Mouse (Mus musculus): ENCODE results near the gene Naaladl2. TPM values are rescaled to one million over a fixed set of nuclear protein-coding genes. Genes with fewer than 3 reads are reported as not detected.

Gene Naaladl2
- polyA plus RNA-seq, 1 experiment from 2014 or later = 2.0 TPM

DNA sequence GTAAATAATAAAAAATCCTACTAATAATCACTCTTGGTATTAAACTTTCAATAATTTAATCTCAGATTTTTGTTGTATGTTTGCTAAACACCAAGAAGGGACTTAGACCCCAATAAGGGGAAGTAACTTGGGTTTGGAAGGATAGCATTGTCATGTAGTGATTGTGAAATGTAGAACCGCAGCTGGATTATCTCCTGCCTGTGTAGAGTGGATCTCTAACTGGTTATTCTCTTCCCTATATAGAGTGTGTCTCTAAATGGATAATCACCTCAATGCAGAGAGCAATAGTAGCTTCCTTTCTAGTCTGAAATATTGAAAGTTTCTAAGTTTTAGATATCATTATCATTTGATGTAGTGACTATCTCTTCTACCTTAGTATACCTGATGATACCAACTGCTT lies 1001.3 kb downstream of the Naaladl2 start:
- Histone ChIP-seq H3K27ac (no peak overlapping the region), H3K4me3 (no peak overlapping the region), H3K4me1 (no peaks in the 10 kb centered on the region), H3K27me3 (no peaks in the 10 kb centered on the region), H3K9me3 (no peaks in the 10 kb centered on the region), H3K36me3 (no peaks in the 10 kb centered on the region), H3K4me2 (replicated peaks) (no peak overlapping the region), H3K9ac (no peak overlapping the region)
- no peak for ATAC-seq (ENCODE audit: low FRiP score, low read depth)
- WGBS = 85% methylated on average over 1 of the region's 1 CpGs

- Histone ChIP-seq H3K36me3 (no peaks in the 10 kb centered on the region), H3K4me3 (no peak overlapping the region), H3K9ac (no peak overlapping the region), H3K9me3 (no peaks in the 10 kb centered on the region), H3K27me3 (no peaks in the 10 kb centered on the region), H3K4me1 (no peaks in the 10 kb centered on the region), H3K4me2 (replicated peaks) (no peak overlapping the region), H3K27ac (no peak overlapping the region)
- no peak for ATAC-seq (ENCODE audit: low FRiP score, low read depth)
- WGBS = 56% methylated on average over 1 of the region's 1 CpGs
Observed at GRCm38 (mm10) chr3:24138002-24138401, 1006.1 kb downstream of the Naaladl2 start.

GRCm38 (mm10) chr3:24126200-24126599 lies 1017.9 kb downstream of the Naaladl2 start:
- H3K4me3 ChIP-seq = no peak overlapping the region
- H3K4me1 ChIP-seq = no peaks in the 10 kb centered on the region
- no peak overlapping the region for H3K9ac ChIP-seq
- H3K9me3 ChIP-seq = no peaks in the 10 kb centered on the region
- no peak overlapping the region for H3K4me2 ChIP-seq (replicated peaks)
- ATAC-seq (ENCODE audit: low FRiP score, low read depth) = no peak
- no peak overlapping the region for H3K27ac ChIP-seq
- no peaks in the 10 kb centered on the region for H3K36me3 ChIP-seq
- 81% methylated on average over 1 of the region's 1 CpGs for WGBS
- H3K27me3 ChIP-seq = no peaks in the 10 kb centered on the region

DNA sequence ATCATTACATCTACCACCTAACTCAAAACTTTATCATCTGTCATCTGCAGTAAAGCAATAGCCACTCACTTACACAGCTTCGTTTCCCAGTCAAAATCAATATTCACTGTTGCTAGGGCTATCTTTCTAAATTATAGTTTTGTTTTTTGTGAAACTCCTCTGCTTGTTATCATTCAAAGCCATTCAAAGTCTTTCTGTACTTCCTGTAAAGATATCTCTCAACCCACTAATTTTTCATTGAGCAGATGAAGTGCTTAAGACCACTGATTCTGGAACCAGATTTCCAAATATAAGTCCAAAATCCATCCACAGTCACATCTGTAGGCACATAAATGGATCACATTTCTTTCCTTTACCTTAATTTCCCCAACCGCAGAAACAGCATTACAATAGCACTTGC lies 1020.0 kb downstream of the Naaladl2 start:
- no peak overlapping the region for H3K27ac ChIP-seq
- WGBS = 81% methylated on average over 2 of the region's 2 CpGs
- ATAC-seq (ENCODE audit: low FRiP score, low read depth) = no peak

DNA sequence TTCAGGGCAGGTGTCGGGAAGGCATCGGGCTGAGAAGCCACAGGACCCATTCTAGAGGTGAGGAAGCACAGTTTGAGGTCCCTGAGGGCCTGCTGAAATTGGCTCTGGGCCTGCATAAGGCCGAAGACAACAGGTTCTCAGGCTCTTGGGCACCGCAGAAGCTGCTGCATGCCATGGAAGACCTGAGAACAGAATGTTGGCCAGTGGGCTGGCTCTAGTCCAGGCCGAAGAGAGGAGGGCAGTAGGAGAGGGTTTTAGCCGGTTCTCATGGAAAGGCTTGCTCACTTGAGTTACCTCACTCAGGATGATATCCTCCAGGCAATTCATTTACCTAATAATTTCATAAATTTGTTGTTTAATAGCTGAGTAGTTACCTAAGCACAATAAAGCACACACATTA lies 1025.9 kb downstream of the Naaladl2 start:
- Histone ChIP-seq H3K9ac (no peak overlapping the region), H3K9me3 (no peaks in the 10 kb centered on the region), H3K36me3 (no peaks in the 10 kb centered on the region), H3K27ac (no peak overlapping the region), H3K27me3 (no peaks in the 10 kb centered on the region), H3K4me2 (replicated peaks) (no peak overlapping the region), H3K4me1 (no peaks in the 10 kb centered on the region), H3K4me3 (no peak overlapping the region)
- 93% methylated on average over 6 of the region's 6 CpGs for WGBS
- ATAC-seq (ENCODE audit: low FRiP score, low read depth) = no peak

More for the DNA sequence above, 1020.0 kb downstream of the Naaladl2 start:
- no peaks in the 10 kb centered on the region for H3K4me1 ChIP-seq
- no peak overlapping the region for H3K9ac ChIP-seq
- no peaks in the 10 kb centered on the region for H3K27me3 ChIP-seq
- H3K4me3 ChIP-seq = no peak overlapping the region
- no peak overlapping the region for H3K4me2 ChIP-seq (replicated peaks)
- no peaks in the 10 kb centered on the region for H3K36me3 ChIP-seq
- no peaks in the 10 kb centered on the region for H3K9me3 ChIP-seq

GRCm38 (mm10) chr3:24114849-24115248 lies 1029.2 kb downstream of the Naaladl2 start:
- Histone ChIP-seq H3K27ac (no peak overlapping the region), H3K27me3 (no peaks in the 10 kb centered on the region), H3K36me3 (no peaks in the 10 kb centered on the region), H3K9ac (no peak overlapping the region), H3K9me3 (no peaks in the 10 kb centered on the region), H3K4me3 (no peak overlapping the region), H3K4me1 (no peaks in the 10 kb centered on the region), H3K4me2 (replicated peaks) (no peak overlapping the region)
- WGBS = 88% methylated on average over 3 of the region's 3 CpGs
- ATAC-seq (ENCODE audit: low FRiP score, low read depth) = no peak

GRCm38 (mm10) chr3:24113360-24113759 lies 1030.7 kb downstream of the Naaladl2 start:
- Histone ChIP-seq H3K4me3 (no peak overlapping the region), H3K9me3 (no peaks in the 10 kb centered on the region), H3K4me1 (no peaks in the 10 kb centered on the region), H3K36me3 (no peaks in the 10 kb centered on the region), H3K4me2 (replicated peaks) (no peak overlapping the region), H3K27ac (no peak overlapping the region), H3K27me3 (no peaks in the 10 kb centered on the region), H3K9ac (no peak overlapping the region)
- WGBS = 76% methylated on average over 2 of the region's 2 CpGs
- ATAC-seq (ENCODE audit: low FRiP score, low read depth) = no peak

GRCm38 (mm10) chr3:24106391-24106790 lies 1037.7 kb downstream of the Naaladl2 start:
- Histone ChIP-seq H3K36me3 (no peaks in the 10 kb centered on the region), H3K4me3 (no peak overlapping the region), H3K4me1 (no peaks in the 10 kb centered on the region), H3K27ac (no peak overlapping the region), H3K4me2 (replicated peaks) (no peak overlapping the region), H3K9me3 (no peaks in the 10 kb centered on the region), H3K9ac (no peak overlapping the region), H3K27me3 (no peaks in the 10 kb centered on the region)
- 80% methylated on average over 1 of the region's 1 CpGs for WGBS
- no peak for ATAC-seq (ENCODE audit: low FRiP score, low read depth)

- ATAC-seq (ENCODE audit: low FRiP score, low read depth) = no peak
- no peak overlapping the region for H3K4me2 ChIP-seq (replicated peaks)
- no peak overlapping the region for H3K9ac ChIP-seq
Observed at GRCm38 (mm10) chr3:24079761-24080160, 1064.3 kb downstream of the Naaladl2 start.

GRCm38 (mm10) chr3:24071169-24071797 lies 1072.8 kb downstream of the Naaladl2 start:
- no peaks in the 10 kb centered on the region for H3K9me3 ChIP-seq
- no peak overlapping the region for H3K4me3 ChIP-seq
- no peak for ATAC-seq (ENCODE audit: low FRiP score, low read depth)
- H3K36me3 ChIP-seq = no peaks in the 10 kb centered on the region
- peaks cover 5% of the 10 kb centered on the region; the same call in 1 of the 2 replicates for H3K4me1 ChIP-seq
- WGBS = 66% methylated on average over 3 of the region's 3 CpGs
- H3K9ac ChIP-seq = no peak overlapping the region
- no peak overlapping the region for H3K27ac ChIP-seq
- no peaks in the 10 kb centered on the region for H3K27me3 ChIP-seq
- no peak overlapping the region for H3K4me2 ChIP-seq (replicated peaks)

More at GRCm38 (mm10) chr3:24079761-24080160, 1064.3 kb downstream of the Naaladl2 start:
- no peaks in the 10 kb centered on the region for H3K36me3 ChIP-seq
- H3K9me3 ChIP-seq = no peaks in the 10 kb centered on the region
- WGBS = 49% methylated on average over 4 of the region's 4 CpGs
- no peaks in the 10 kb centered on the region for H3K4me1 ChIP-seq
- H3K4me3 ChIP-seq = no peak overlapping the region
- H3K27ac ChIP-seq = no peak overlapping the region
- H3K27me3 ChIP-seq = no peaks in the 10 kb centered on the region

DNA sequence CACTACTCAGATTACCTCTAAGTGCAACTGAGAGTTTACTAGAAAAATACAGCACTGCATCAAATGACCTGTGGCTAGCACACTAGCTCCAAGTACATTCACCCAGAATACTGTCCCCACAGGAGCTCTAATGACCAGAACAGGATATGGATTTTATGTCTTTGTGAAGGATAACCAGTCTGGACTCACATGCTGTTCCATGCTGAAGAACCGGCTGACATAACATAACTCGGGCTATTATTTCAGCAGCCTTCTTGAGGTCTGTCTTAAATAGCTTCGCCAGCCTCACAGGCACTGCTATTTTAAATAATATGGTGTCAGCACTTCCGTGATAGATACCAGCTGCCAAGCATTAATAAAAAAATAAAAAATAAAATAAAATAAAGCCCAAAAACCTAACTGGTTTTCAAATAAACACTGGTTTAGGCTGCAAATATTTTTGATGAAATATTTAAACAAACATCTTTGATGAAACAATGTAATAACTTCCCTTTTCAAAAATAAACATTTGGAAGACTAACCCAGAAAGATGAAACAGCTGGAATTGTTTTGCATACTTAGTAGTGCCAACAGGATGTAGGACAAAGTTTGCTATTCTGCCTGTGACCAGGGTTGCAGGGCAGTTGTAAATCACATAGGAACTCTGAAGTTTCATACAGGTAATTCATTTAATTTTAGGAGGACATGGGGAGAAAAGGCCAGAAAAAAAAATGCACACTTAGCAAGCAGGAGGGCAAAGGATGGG lies 1073.5 kb downstream of the Naaladl2 start:
- Histone ChIP-seq H3K27ac (no peak overlapping the region), H3K4me2 (replicated peaks) (no peak overlapping the region), H3K9me3 (no peaks in the 10 kb centered on the region), H3K4me3 (no peak overlapping the region), H3K27me3 (no peaks in the 10 kb centered on the region), H3K9ac (no peak overlapping the region), H3K36me3 (no peaks in the 10 kb centered on the region), H3K4me1 (peaks cover 5% of the 10 kb centered on the region; the same call in 1 of the 2 replicates)
- WGBS = 17% methylated on average over 4 of the region's 4 CpGs
- ATAC-seq (ENCODE audit: low FRiP score, low read depth) = peak; percentile 81

- H3K4me3 ChIP-seq = no peak overlapping the region
- no peaks in the 10 kb centered on the region for H3K9me3 ChIP-seq
- H3K4me1 ChIP-seq = no peaks in the 10 kb centered on the region
- ATAC-seq (ENCODE audit: low FRiP score, low read depth) = no peak
- no peak overlapping the region for H3K4me2 ChIP-seq (replicated peaks)
- H3K36me3 ChIP-seq = no peaks in the 10 kb centered on the region
- H3K9ac ChIP-seq = no peak overlapping the region
- H3K27me3 ChIP-seq = no peaks in the 10 kb centered on the region
- H3K27ac ChIP-seq = no peak overlapping the region
Observed at GRCm38 (mm10) chr3:24048217-24048616, 1095.8 kb downstream of the Naaladl2 start.

DNA sequence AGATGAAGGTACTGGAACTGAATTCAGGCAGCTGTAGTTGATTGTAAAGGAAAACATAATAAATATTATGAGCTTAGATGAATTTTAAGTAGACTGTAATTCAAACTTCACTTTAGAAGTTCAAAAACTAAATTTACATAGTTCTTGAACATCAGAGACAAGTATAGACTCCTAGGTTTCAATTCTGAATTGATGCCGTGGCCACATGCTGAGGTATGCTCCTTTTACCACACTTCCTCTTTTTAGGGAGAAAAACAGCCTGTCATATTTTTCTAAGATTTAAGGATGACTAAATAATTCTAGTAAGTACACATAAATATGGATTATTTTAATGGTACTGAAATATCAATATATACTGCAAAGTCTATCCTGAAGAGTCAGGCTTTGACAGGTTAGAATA lies 1142.3 kb downstream of the Naaladl2 start:
- H3K9me3 ChIP-seq = no peaks in the 10 kb centered on the region
- no peaks in the 10 kb centered on the region for H3K4me1 ChIP-seq
- 91% methylated on average over 1 of the region's 1 CpGs for WGBS
- H3K4me2 ChIP-seq (replicated peaks) = no peak overlapping the region
- no peak for ATAC-seq (ENCODE audit: low FRiP score, low read depth)
- H3K36me3 ChIP-seq = no peaks in the 10 kb centered on the region
- H3K4me3 ChIP-seq = no peak overlapping the region
- no peak overlapping the region for H3K27ac ChIP-seq
- no peak overlapping the region for H3K9ac ChIP-seq
- no peaks in the 10 kb centered on the region for H3K27me3 ChIP-seq

All from limb, embryonic 13.5 days (tissue).